Mouse (Mus musculus) megakaryocyte-erythroid progenitor cell, adult 5-6 weeks (primary cell): ENCODE measurements around the gene Zscan22. TPM values are rescaled to one million over a fixed set of nuclear protein-coding genes. Genes with fewer than 3 reads are reported as not detected.
"Not testable (repeated sequence)": the region's sequence is repeated elsewhere in the genome, so short reads cannot be mapped to it uniquely, and the experiment has no call there.

Source experiments
- ATAC-seq: replicated peaks from 2 replicates; pipeline ENCODE4 v1.8.0; 2016; ENCODE audit warnings: mild to moderate bottlenecking, inconsistent platforms; ENCODE audit not compliant: severe bottlenecking, poor library complexity, low FRiP score, low TSS enrichment
- total RNA-seq, 2 experiments: library from RNA; stranded (forward) in 1 of 2; stranded (reverse) in 1 of 2; fragments of 200-1000, 215-1000 nt in 1 of 2; fragments of >200 nt in 1 of 2; fragmentation: Nextera tagmentation in 1 of 2; gene quantifications; 2 replicates each; pipeline ENCODE4 v1.2.3; 2014 to 2017

Zscan22 gene
- total RNA-seq, 2 experiments from 2014 or later: 7.1 to 13.3 TPM

GRCm38 (mm10) chr7:12926316-12926715 lies 28.7 kb downstream of the Zscan22 start:
- ATAC-seq: no peak

DNA sequence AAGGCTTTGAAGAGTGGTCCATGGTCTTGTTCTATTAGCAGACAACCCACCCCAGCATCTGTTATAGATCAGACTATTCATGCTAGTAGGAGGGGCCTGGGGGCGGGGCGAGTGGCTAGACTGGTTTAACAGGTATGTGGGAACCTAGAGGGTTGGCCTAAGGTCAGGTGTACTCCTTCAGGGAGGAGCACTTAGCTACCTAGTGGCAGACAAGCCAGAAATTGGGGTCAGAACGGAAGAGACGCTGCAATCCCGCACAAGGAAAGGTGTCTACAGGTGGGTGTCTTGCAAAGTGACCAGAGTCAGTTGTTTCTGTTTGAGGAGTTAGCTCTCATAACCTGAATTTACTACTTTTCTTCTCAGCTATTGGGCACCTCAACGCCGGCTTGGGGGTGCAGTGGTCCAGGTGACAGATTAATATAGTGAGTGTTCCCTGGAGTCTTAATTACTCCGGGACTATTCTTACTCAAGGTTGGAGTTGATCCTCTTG lies 29.6 kb downstream of the Zscan22 start, which contains the start of gene Rnf225:
Gene Rnf225 (plus strand): TSS at position 226 of the 490 bp plus-strand sequence.
- ATAC-seq: no peak

- ATAC-seq: peak; percentile 44
Observed at GRCm38 (mm10) chr7:12927693-12928589, 30.3 kb downstream of the Zscan22 start.

DNA sequence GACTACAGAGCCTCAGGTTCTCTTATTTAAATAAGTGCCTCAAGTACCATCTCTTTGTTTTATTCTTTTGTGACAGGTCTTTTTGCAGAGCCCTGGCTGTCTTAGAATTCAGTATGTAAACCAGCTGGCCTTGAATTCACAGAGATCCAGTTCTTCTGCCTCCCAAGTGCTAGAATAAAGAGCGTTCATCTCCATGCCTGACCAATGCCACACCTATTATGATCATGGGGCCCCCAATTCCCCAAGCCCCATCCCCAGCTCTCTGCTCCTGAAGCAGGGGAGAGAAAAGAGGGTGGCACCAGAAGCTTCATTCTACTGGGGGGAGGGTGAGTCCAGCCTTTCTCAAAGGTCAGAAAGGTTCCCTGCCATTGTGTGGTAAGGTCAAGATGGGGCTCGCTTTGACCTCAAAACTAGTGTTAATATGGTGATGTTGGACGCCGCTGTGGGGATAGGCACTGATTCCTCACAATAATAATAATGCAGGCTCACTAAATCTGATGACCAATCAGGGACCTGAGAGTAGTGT lies 36.1 kb downstream of the Zscan22 start:
- no peak for ATAC-seq

DNA sequence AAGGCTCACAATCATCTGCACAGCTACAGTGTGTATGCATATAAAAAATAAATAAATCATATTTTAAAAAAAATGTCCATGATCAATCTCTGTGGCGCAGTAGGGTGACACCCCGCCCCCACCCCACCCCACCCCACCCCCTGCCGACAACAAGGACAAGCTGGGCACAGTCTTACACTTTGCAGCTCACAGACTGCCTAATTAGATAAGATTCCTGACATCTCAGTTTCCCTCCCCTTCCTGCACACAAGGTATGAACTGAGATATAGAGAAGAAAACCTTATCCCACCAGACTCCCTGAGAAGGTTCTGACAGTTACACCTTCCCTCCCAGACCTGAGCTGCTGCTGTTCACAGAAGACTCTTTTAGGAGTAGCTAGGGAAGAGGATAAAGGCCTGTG lies 37.2 kb downstream of the Zscan22 start:
- peak; percentile 59; the same call in 1 of the 2 replicates for ATAC-seq

DNA sequence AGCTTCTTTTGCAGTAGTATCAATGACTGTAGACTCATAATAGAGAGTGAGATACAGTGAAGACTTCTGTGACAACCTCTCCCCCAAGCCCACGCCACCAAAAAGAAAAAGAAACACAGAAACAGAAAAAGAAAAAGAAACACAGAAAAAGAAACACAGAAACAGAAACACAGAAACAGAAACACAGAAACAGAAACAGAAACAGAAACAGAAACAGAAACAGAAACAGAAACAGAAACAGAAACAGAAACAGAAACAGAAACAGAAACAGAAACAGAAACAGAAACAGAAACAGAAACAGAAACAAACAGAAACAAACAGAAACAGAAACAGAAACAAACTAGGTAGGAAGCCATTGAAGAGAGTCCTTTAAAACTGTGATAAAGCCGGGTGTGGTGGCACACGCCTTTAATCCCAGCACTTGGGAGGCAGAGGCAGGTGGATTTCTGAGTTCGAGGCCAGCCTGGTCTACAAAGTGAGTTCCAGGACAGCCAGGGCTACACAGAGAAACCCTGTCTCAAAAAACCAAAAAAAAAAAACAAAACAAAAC lies 39.7 kb downstream of the Zscan22 start:
- ATAC-seq: not testable (repeated sequence)

DNA sequence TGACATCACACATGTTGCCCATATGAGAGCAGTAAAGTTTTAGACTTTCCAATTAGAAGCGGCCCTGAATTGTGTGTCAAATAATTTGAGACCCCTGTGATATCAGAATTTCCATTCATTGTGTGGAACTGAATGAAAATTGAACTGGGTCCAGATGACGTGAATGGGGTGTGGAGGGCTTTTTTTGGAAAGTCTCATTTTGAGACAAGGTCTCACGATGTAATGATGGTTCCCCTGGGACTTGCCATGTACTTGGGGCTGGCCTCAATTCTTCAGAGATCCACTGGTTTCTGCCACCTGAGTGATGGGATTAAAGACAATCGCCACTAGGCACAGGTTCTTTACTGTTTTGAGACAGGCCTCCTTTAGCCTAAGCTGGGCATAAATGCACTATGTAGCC lies 43.0 kb downstream of the Zscan22 start:
- ATAC-seq: no peak

DNA sequence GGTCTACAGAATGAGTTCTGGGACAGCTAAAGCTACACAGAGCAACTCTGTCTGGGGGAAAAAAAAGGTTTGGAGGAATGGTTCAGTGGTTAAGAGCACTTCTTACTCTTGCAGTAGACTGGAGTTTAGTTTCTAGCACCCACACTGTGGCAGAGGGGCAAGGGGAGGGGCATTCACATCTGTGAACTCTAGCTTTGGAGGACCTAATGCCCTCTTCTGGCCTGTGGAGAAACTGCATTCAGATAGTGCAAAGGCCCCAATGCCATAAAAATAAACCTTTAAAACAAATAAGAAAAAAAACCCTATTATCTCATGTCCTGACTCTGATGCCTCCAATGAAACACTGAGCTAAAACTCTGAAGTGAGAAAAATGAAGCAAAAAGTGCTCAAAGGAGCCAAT lies 45.9 kb downstream of the Zscan22 start:
- ATAC-seq: peak; percentile 92

- peak; percentile 97 for ATAC-seq
Observed at GRCm38 (mm10) chr7:12949032-12949871, 51.6 kb downstream of the Zscan22 start.

- peak; percentile 45 for ATAC-seq
Observed at GRCm38 (mm10) chr7:12949872-12950229, 52.2 kb downstream of the Zscan22 start.

DNA sequence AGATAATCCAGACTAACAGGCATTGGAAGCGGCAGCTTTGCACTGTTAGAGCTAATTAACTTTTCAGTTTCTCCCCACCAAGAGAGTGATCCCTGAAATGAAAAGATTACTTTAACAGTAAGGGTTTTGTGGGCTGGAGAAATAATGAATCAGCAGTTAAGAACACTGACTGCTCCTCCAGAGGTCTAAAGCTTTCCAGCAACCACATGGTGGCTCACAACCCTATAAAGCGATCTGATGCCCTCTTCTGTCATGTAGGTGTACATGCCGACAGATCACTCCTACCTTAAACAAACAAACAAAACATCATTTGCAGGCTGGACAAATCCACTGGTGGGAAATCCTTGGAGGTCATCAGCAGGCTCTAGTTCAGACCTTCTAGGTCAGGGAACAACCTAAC lies 57.3 kb downstream of the Zscan22 start:
- ATAC-seq: peak; percentile 89

DNA sequence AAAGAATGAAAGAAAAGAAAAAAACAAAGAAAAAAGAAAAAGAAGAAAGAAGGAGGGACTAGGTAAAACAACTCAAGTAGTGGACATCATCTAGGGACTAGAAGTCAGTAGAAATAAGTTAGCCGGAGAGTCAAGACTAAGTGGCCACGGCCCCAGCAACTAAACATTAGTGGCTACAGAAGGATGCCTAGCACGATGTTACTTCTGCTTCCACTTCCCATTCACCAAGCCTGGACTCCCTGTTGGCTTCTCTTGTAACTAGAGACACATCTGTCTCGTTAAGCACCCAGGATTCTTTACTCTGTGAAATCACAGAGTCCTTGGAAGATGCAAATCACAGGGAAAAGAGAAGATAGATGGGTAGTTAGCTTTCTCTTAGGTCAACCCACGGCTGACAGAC lies 59.9 kb downstream of the Zscan22 start:
- ATAC-seq: no peak

Other genes starting within 250 kb of the Zscan22 start
- gene Vmn2r55, start 212.8 kb upstream of the Zscan22 start, total RNA-seq (2014; fragmentation: Nextera tagmentation): not detected in 2 replicates
- gene Vmn2r55, start 212.8 kb upstream of the Zscan22 start, total RNA-seq (2017): not detected in 2 replicates
- gene Vmn2r56, start 162.8 kb upstream of the Zscan22 start, total RNA-seq (2014; fragmentation: Nextera tagmentation): not detected in 2 replicates
- not detected in 2 replicates for gene Vmn2r56, start 162.8 kb upstream of the Zscan22 start, total RNA-seq (2017)
- 0.94 and 3.2 TPM in 2 replicates for gene Zscan18, start 94.2 kb upstream of the Zscan22 start, total RNA-seq (2014; fragmentation: Nextera tagmentation)
- 1.9 and 5.8 TPM in 2 replicates for gene Zscan18, start 94.2 kb upstream of the Zscan22 start, total RNA-seq (2017)
- 12.3 and 14.0 TPM in 2 replicates for gene Zfp329, start 79.0 kb upstream of the Zscan22 start, total RNA-seq (2014; fragmentation: Nextera tagmentation)
- 7.8 TPM in 2 replicates for gene Zfp329, start 79.0 kb upstream of the Zscan22 start, total RNA-seq (2017)
- gene Zfp110, start 63.1 kb upstream of the Zscan22 start, total RNA-seq (2014; fragmentation: Nextera tagmentation): 26.7 and 30.6 TPM in 2 replicates
- 38.0 and 38.1 TPM in 2 replicates for gene Zfp110, start 63.1 kb upstream of the Zscan22 start, total RNA-seq (2017)
- gene Zfp128, start 16.6 kb upstream of the Zscan22 start, total RNA-seq (2014; fragmentation: Nextera tagmentation): 3.2 and 6.2 TPM in 2 replicates
- gene Zfp128, start 16.6 kb upstream of the Zscan22 start, total RNA-seq (2017): 3.3 and 4.0 TPM in 2 replicates
- 3,241 and 3,814 TPM in 2 replicates for gene Rps5, start 24.5 kb downstream of the Zscan22 start, total RNA-seq (2014; fragmentation: Nextera tagmentation)
- gene Rps5, start 24.5 kb downstream of the Zscan22 start, total RNA-seq (2017): 1,950 and 2,335 TPM in 2 replicates
- gene Rnf225, start 29.6 kb downstream of the Zscan22 start, total RNA-seq (2014; fragmentation: Nextera tagmentation): 0.77 and 1.2 TPM in 2 replicates
- 1.6 TPM in 1 of 2 replicates, not detected in the other for gene Rnf225, start 29.6 kb downstream of the Zscan22 start, total RNA-seq (2017)
- 3.7 and 4.3 TPM in 2 replicates for gene Zfp324, start 68.0 kb downstream of the Zscan22 start, total RNA-seq (2014; fragmentation: Nextera tagmentation)
- 3.1 and 7.7 TPM in 2 replicates for gene Zfp324, start 68.0 kb downstream of the Zscan22 start, total RNA-seq (2017)
- 6.1 and 9.0 TPM in 2 replicates for gene Zfp446, start 80.0 kb downstream of the Zscan22 start, total RNA-seq (2014; fragmentation: Nextera tagmentation)
- 1.6 and 1.9 TPM in 2 replicates for gene Zfp446, start 80.0 kb downstream of the Zscan22 start, total RNA-seq (2017)
- gene Slc27a5, start 100.4 kb downstream of the Zscan22 start, total RNA-seq (2014; fragmentation: Nextera tagmentation): not detected in 2 replicates
- not detected in 2 replicates for gene Slc27a5, start 100.4 kb downstream of the Zscan22 start, total RNA-seq (2017)
- gene Trim28, start 101.3 kb downstream of the Zscan22 start, total RNA-seq (2014; fragmentation: Nextera tagmentation): 654 and 831 TPM in 2 replicates
- gene Trim28, start 101.3 kb downstream of the Zscan22 start, total RNA-seq (2017): 556 and 566 TPM in 2 replicates
- gene Zbtb45, start 112.2 kb downstream of the Zscan22 start, total RNA-seq (2014; fragmentation: Nextera tagmentation): 14.0 and 30.8 TPM in 2 replicates
- gene Zbtb45, start 112.2 kb downstream of the Zscan22 start, total RNA-seq (2017): 5.1 and 9.2 TPM in 2 replicates
- 159 and 192 TPM in 2 replicates for gene Chmp2a, start 137.0 kb downstream of the Zscan22 start, total RNA-seq (2014; fragmentation: Nextera tagmentation)
- gene Chmp2a, start 137.0 kb downstream of the Zscan22 start, total RNA-seq (2017): 142 and 150 TPM in 2 replicates
- gene Ube2m, start 140.5 kb downstream of the Zscan22 start, total RNA-seq (2014; fragmentation: Nextera tagmentation): 222 and 267 TPM in 2 replicates
- 106 and 110 TPM in 2 replicates for gene Ube2m, start 140.5 kb downstream of the Zscan22 start, total RNA-seq (2017)
- gene Mzf1, start 156.9 kb downstream of the Zscan22 start, total RNA-seq (2014; fragmentation: Nextera tagmentation): 0.62 and 3.9 TPM in 2 replicates
- gene Mzf1, start 156.9 kb downstream of the Zscan22 start, total RNA-seq (2017): 0.47 and 1.3 TPM in 2 replicates
- gene Vmn1r85, start 197.4 kb downstream of the Zscan22 start, total RNA-seq (2014; fragmentation: Nextera tagmentation): not detected in 2 replicates
- not detected in 2 replicates for gene Vmn1r85, start 197.4 kb downstream of the Zscan22 start, total RNA-seq (2017)
- gene Vmn1r86, start 222.1 kb downstream of the Zscan22 start, total RNA-seq (2014; fragmentation: Nextera tagmentation): not detected in 2 replicates
- not detected in 2 replicates for gene Vmn1r86, start 222.1 kb downstream of the Zscan22 start, total RNA-seq (2017)
- gene Vmn1r87, start 242.3 kb downstream of the Zscan22 start, total RNA-seq (2014; fragmentation: Nextera tagmentation): not detected in 2 replicates
- not detected in 2 replicates for gene Vmn1r87, start 242.3 kb downstream of the Zscan22 start, total RNA-seq (2017)